In the genomic region with DNA sequence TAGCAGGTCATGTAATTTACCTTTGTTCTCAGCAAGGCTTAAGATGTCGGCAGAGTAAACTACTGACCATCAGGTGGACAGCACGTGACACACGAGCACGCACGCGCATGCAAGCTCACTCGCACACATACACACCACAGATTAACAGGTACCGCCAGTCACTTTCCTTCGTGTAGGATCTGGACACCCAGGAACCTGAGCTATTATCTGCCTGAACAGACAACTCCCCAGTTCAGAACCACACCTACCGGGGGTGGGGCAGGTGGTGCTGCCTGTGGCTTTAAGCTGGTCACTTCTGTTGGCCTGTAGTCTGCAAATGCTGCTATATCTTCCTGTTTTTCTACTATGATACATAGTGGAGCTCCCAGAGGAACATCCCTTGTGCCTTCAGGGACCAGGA, we compare ENCODE assay signal across 22 mouse cellular contexts. TPM values are rescaled to one million over a fixed set of nuclear protein-coding genes. Genes with fewer than 3 reads are reported as not detected.
A peak's percentile ranks its signal among the peaks of the same experiment; 100 is the strongest.
DNase-seq lines count a peak whose midpoint lies in the region; ATAC-seq and TF ChIP-seq lines count a peak whose summit lies in the region.
"Had no signal": no experiment of that assay in that cellular context is flagged by ENCODE, and none has a peak within 500 bp of the region (broad histone marks: within the 10 kb centered on the region; RNA-seq: fewer than 3 reads in every experiment).

No protein-coding gene starts in this region.

- H3K9ac ChIP-seq in MEL (ENCODE audit: control insufficient read depth, low read depth, low read length, poor library complexity, severe bottlenecking): no peak overlapping the region
- H3K9ac ChIP-seq in liver, embryonic 13.5 days: no peak overlapping the region
- H3K9ac ChIP-seq: embryonic facial prominence, embryonic 15.5 days; forebrain, postnatal 0 days; hindbrain, embryonic 14.5 days; midbrain, embryonic 13.5 days had no signal

- TF ChIP-seq EP300 in MEL (IDR thresholded peaks at IDR 0.05; ENCODE audit: low read depth in 1 of 2, low read length in 2 of 2): no peak

- no peak for TF ChIP-seq RAD21 in MEL (IDR thresholded peaks at IDR 0.05; ENCODE audit: low read depth, low read length)

- no peaks in the 10 kb centered on the region for H3K9me3 ChIP-seq in MEL (replicated peaks; ENCODE audit: insufficient read depth, low read length)
- H3K9me3 ChIP-seq in liver, embryonic 13.5 days (replicated peaks): no peaks in the 10 kb centered on the region
- H3K9me3 ChIP-seq: embryonic facial prominence, embryonic 15.5 days; forebrain, embryonic 10.5 days; limb, embryonic 10.5 days; midbrain, embryonic 13.5 days had no signal

- no peak for TF ChIP-seq POLR2A in MEL (IDR thresholded peaks at IDR 0.05; ENCODE audit: control insufficient read depth in 1 of 2, insufficient read depth in 1 of 2, low read depth in 1 of 2, low read length in 2 of 2, poor library complexity in 1 of 2)

- H3K4me1 ChIP-seq in MEL (ENCODE audit: control insufficient read depth in 1 of 2, insufficient read depth in 2 of 2, low read length in 2 of 2): no peaks in the 10 kb centered on the region
- peaks cover 14% of the 10 kb centered on the region for H3K4me1 ChIP-seq in liver, embryonic 13.5 days (replicated peaks)
- H3K4me1 ChIP-seq: embryonic facial prominence, embryonic 15.5 days; forebrain, embryonic 10.5 days; limb, embryonic 10.5 days; midbrain, embryonic 13.5 days had no signal

- ATAC-seq in liver, embryonic 13.5 days (ENCODE audit: low read depth): peak; percentile 89
- peak; percentile 92 for ATAC-seq in megakaryocyte-erythroid progenitor cell, adult 5-6 weeks (replicated peaks; ENCODE audit: low FRiP score, low TSS enrichment, poor library complexity, severe bottlenecking)
- ATAC-seq in CD4-positive, CD25-positive, alpha-beta regulatory T cell, adult 4 months: no peak
- ATAC-seq: forebrain, postnatal 0 days; inflammation-experienced regulatory T-cells, adult 6 months; lung, postnatal 0 days; midbrain, embryonic 13.5 days had no signal

- H3K27me3 ChIP-seq in MEL (ENCODE audit: control insufficient read depth in 1 of 2, insufficient read depth in 2 of 2, low read length in 2 of 2): no peaks in the 10 kb centered on the region
- no peaks in the 10 kb centered on the region for H3K27me3 ChIP-seq in liver, embryonic 13.5 days
- H3K27me3 ChIP-seq: embryonic facial prominence, embryonic 15.5 days; midbrain, embryonic 13.5 days had no signal

- no peak for TF ChIP-seq CTCF in MEL (IDR thresholded peaks at IDR 0.05 in 2 of 3, conservative IDR thresholded peaks at IDR 0.05 in 1 of 3; ENCODE audit: control insufficient read depth in 1 of 3, insufficient read depth in 1 of 3, low read depth in 2 of 3, low read length in 3 of 3, poor library complexity in 1 of 3, severe bottlenecking in 1 of 3)

- H3K79me2 ChIP-seq in MEL (ENCODE audit: control insufficient read depth, insufficient read depth, low read length, poor library complexity): no peaks in the 10 kb centered on the region

- H3K36me3 ChIP-seq in MEL (ENCODE audit: control insufficient read depth in 1 of 2, insufficient read depth in 2 of 2, low read length in 2 of 2): peaks cover 0 to 28% of the 10 kb centered on the region in 2 experiments; a peak in 3 of 4 replicates
- peaks cover 84% of the 10 kb centered on the region for H3K36me3 ChIP-seq in liver, embryonic 13.5 days

- H3K4me3 ChIP-seq in MEL (ENCODE audit: control insufficient read depth in 1 of 2, insufficient read depth in 1 of 2, low read depth in 2 of 2, low read length in 2 of 2): no peak overlapping the region
- H3K4me3 ChIP-seq in liver, embryonic 13.5 days (replicated peaks): no peak overlapping the region
- H3K4me3 ChIP-seq: embryonic facial prominence, embryonic 15.5 days; forebrain, embryonic 10.5 days; limb, embryonic 10.5 days; midbrain, embryonic 13.5 days had no signal

- 58% methylated on average over 10 of the region's 10 CpGs for WGBS in liver, embryonic 13.5 days (ENCODE audit: insufficient replicate concordance)

- DNase-seq in MEL (ENCODE audit: low read depth, low spot score): peak; percentile 13
- DNase-seq in c-Kit-positive CD71-positive TER-119-positive erythroid progenitor cells, embryonic 14.5 days (ENCODE audit: low spot score): peak; percentile 42
- no peak for DNase-seq in liver, embryonic 13.5 days
- DNase-seq in thymus, postnatal 4 days: no peak
- DNase-seq in gastrocnemius, postnatal 10 days: no peak
- DNase-seq: adrenal gland, postnatal 14 days; B cell, adult 2 months; cerebellum, adult 9-11 months; forebrain, postnatal 0 days; heart, postnatal 4 days; kidney, postnatal 14 days; thymus, adult 2 months had no signal

- H3K4me2 ChIP-seq in liver, embryonic 13.5 days: peak overlapping the region; percentile 21; the same call in 1 of the 2 replicates
- H3K4me2 ChIP-seq: embryonic facial prominence, embryonic 15.5 days; hindbrain, embryonic 14.5 days; midbrain, embryonic 13.5 days had no signal

- H3K27ac ChIP-seq in MEL (ENCODE audit: control insufficient read depth, low read depth, low read length): no peak overlapping the region
- no peak overlapping the region for H3K27ac ChIP-seq in liver, embryonic 13.5 days
- H3K27ac ChIP-seq: embryonic facial prominence, embryonic 15.5 days; forebrain, embryonic 10.5 days; hindbrain, embryonic 14.5 days; limb, embryonic 10.5 days; midbrain, embryonic 13.5 days had no signal

TF ChIP-seq in MEL, 35 proteins besides CTCF, POLR2A, EP300 and RAD21:
- TF ChIP-seq SMC3 (IDR thresholded peaks at IDR 0.05; ENCODE audit: low read depth, low read length) (no peak), ZKSCAN1 (IDR thresholded peaks at IDR 0.05; ENCODE audit: low read depth, low read length) (no peak)

RNA-seq across cellular contexts. Expression of a gene that starts 9.1 kb away (rescaled TPM):
- 52.2 and 71.7 TPM in 2 replicates for total RNA-seq in MEL (2012; rRNA removed)
- 10 to 100 TPM in 1 of 2 experiments, not detected in 1; 77.4 TPM for polyA plus RNA-seq in MEL (2012; ENCODE audit: insufficient read depth in 1 of 2, insufficient read length in 2 of 2, low read depth in 1 of 2, low replicate concordance in 2 of 2, missing spikeins in 1 of 2)
- polyA plus RNA-seq in liver, embryonic 13.5 days (2015; fragmentation: Nextera tagmentation; extraction: Ambion mirVana): 33.7 and 45.2 TPM in 2 replicates
- total RNA-seq in megakaryocyte-erythroid progenitor cell, adult 5-6 weeks (2014; fragmentation: Nextera tagmentation): 41.0 and 51.5 TPM in 2 replicates
- 52.4 and 68.9 TPM in 2 replicates for total RNA-seq in megakaryocyte-erythroid progenitor cell, adult 5-6 weeks (2017)
- polyA plus RNA-seq in CD4-positive, CD25-positive, alpha-beta regulatory T cell, adult 4 months (2017; shearing (Covaris generic)): 10 to 100 TPM; 13.4 to 13.6 TPM
- 100 to 1,000 TPM; 196 to 235 TPM for total RNA-seq in gastrocnemius, postnatal 10 days (2021)

RNA-seq across cellular contexts. Expression of a gene that starts 33.2 kb away (rescaled TPM):
- total RNA-seq in MEL (2012; rRNA removed): 8.7 and 10.4 TPM in 2 replicates
- polyA plus RNA-seq in MEL (2012; ENCODE audit: insufficient read depth in 1 of 2, insufficient read length in 2 of 2, low read depth in 1 of 2, low replicate concordance in 2 of 2, missing spikeins in 1 of 2): 10 to 100 TPM in 1 of 2 experiments, not detected in 1; 20.2 TPM
- polyA plus RNA-seq in liver, embryonic 13.5 days (2015; fragmentation: Nextera tagmentation; extraction: Ambion mirVana): 10.4 and 11.6 TPM in 2 replicates
- 21.6 and 27.6 TPM in 2 replicates for total RNA-seq in megakaryocyte-erythroid progenitor cell, adult 5-6 weeks (2014; fragmentation: Nextera tagmentation)
- total RNA-seq in megakaryocyte-erythroid progenitor cell, adult 5-6 weeks (2017): 46.2 and 51.8 TPM in 2 replicates
- polyA plus RNA-seq in CD4-positive, CD25-positive, alpha-beta regulatory T cell, adult 4 months (2017; shearing (Covaris generic)): 10 to 100 TPM; 15.1 to 17.0 TPM
- total RNA-seq in gastrocnemius, postnatal 10 days (2021): 10 to 100 TPM; 12.2 to 16.0 TPM

RNA-seq across cellular contexts. Expression of a gene that starts 33.4 kb away (rescaled TPM):
- total RNA-seq in MEL (2012; rRNA removed): 4.9 and 5.3 TPM in 2 replicates
- polyA plus RNA-seq in MEL (2012; ENCODE audit: insufficient read depth in 1 of 2, insufficient read length in 2 of 2, low read depth in 1 of 2, low replicate concordance in 2 of 2, missing spikeins in 1 of 2): 1 to 10 TPM in 1 of 2 experiments, not detected in 1; 4.6 TPM
- 1.8 and 2.1 TPM in 2 replicates for polyA plus RNA-seq in liver, embryonic 13.5 days (2015; fragmentation: Nextera tagmentation; extraction: Ambion mirVana)
- 3.5 and 3.8 TPM in 2 replicates for total RNA-seq in megakaryocyte-erythroid progenitor cell, adult 5-6 weeks (2014; fragmentation: Nextera tagmentation)
- 10.4 TPM in 1 of 2 replicates, not detected in the other for total RNA-seq in megakaryocyte-erythroid progenitor cell, adult 5-6 weeks (2017)
- under 1 TPM; 0.38 to 0.56 TPM for polyA plus RNA-seq in CD4-positive, CD25-positive, alpha-beta regulatory T cell, adult 4 months (2017; shearing (Covaris generic))
- total RNA-seq in gastrocnemius, postnatal 10 days (2021): under 1 TPM; 0.27 to 0.42 TPM
- total RNA-seq: monocyte, adult 5-6 weeks had no signal

RNA-seq across cellular contexts. Expression of a gene that starts 46.8 kb away (rescaled TPM):
- total RNA-seq in MEL (2012; rRNA removed): 227 and 247 TPM in 2 replicates
- 100 to 1,000 TPM in 1 of 2 experiments, not detected in 1; 129 TPM for polyA plus RNA-seq in MEL (2012; ENCODE audit: insufficient read depth in 1 of 2, insufficient read length in 2 of 2, low read depth in 1 of 2, low replicate concordance in 2 of 2, missing spikeins in 1 of 2)
- 208 and 218 TPM in 2 replicates for polyA plus RNA-seq in liver, embryonic 13.5 days (2015; fragmentation: Nextera tagmentation; extraction: Ambion mirVana)
- 176 and 190 TPM in 2 replicates for total RNA-seq in megakaryocyte-erythroid progenitor cell, adult 5-6 weeks (2014; fragmentation: Nextera tagmentation)
- total RNA-seq in megakaryocyte-erythroid progenitor cell, adult 5-6 weeks (2017): 253 and 291 TPM in 2 replicates
- 100 to 1,000 TPM in 1 of 2 experiments, 10 to 100 TPM in 1; 82.9 to 101 TPM for polyA plus RNA-seq in CD4-positive, CD25-positive, alpha-beta regulatory T cell, adult 4 months (2017; shearing (Covaris generic))
- total RNA-seq in gastrocnemius, postnatal 10 days (2021): 100 to 1,000 TPM; 140 to 148 TPM

RNA-seq across cellular contexts. Expression of a gene that starts 46.9 kb away (rescaled TPM):
- total RNA-seq in MEL (2012; rRNA removed): 312 and 340 TPM in 2 replicates
- polyA plus RNA-seq in MEL (2012; ENCODE audit: insufficient read depth in 1 of 2, insufficient read length in 2 of 2, low read depth in 1 of 2, low replicate concordance in 2 of 2, missing spikeins in 1 of 2): 100 to 1,000 TPM in 1 of 2 experiments, not detected in 1; 375 TPM
- polyA plus RNA-seq in liver, embryonic 13.5 days (2015; fragmentation: Nextera tagmentation; extraction: Ambion mirVana): 350 and 370 TPM in 2 replicates
- total RNA-seq in megakaryocyte-erythroid progenitor cell, adult 5-6 weeks (2014; fragmentation: Nextera tagmentation): 254 and 275 TPM in 2 replicates
- total RNA-seq in megakaryocyte-erythroid progenitor cell, adult 5-6 weeks (2017): 241 and 307 TPM in 2 replicates
- 100 to 1,000 TPM; 152 to 183 TPM for polyA plus RNA-seq in CD4-positive, CD25-positive, alpha-beta regulatory T cell, adult 4 months (2017; shearing (Covaris generic))
- 100 to 1,000 TPM; 321 to 381 TPM for total RNA-seq in gastrocnemius, postnatal 10 days (2021)

Comparison
In these comparisons a context has a peak if more than half of its experiments do, and no peak if none do; other contexts are left out.
1. DNase-seq: peak in MEL (single experiment) and c-Kit-positive CD71-positive TER-119-positive erythroid progenitor cells, embryonic 14.5 days (single experiment); none in liver, embryonic 13.5 days (single experiment), thymus, postnatal 4 days (single experiment) and gastrocnemius, postnatal 10 days (single experiment).